8 mouse cellular contexts compared by ENCODE assay signal in the genomic region with DNA sequence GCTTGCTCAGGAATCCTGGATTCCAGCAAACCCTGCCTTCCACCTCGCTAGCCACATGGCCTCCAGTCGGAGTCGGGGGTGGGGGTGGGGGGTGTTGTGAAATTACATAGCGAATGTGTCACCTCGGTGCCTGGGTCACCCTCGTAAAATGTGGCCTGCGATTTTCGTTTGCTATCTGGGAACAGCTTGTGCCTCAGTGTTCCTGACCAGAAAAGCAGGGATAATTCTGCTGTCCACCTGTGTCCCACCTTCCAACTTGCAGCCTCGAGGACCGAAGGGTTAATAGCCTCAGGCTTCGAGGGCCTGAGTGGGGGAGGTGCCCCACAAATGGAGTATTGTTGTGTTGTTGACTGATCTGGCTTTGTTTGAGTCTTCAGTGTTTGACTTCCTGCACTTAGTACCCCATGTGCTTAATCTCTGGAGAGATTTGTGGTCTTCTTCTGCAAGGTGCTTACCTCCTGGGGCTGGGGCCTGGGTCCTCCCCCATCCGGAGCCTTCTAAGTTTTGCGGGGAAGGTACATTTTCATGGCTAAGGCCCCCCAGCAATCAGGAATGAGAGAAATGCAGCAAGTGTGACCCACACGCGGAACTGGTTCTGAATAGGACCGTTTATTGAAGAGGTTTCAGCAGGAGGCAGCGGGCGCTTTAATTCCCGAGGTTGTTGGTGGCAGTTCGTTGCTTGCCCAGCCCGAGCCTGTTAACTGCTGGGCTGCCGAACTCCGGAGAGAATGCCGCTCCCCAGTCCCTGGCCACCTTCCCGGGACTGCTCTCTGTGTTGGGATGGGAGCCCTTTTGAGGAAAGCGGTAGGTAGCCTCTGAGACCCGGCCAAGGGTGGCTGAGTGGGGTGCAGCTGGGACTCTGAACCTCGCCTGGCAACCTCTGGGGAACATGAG. TPM values are rescaled to one million over a fixed set of nuclear protein-coding genes. Genes with fewer than 3 reads are reported as not detected.
A peak's percentile ranks its signal among the peaks of the same experiment; 100 is the strongest.
DNase-seq lines count a peak whose midpoint lies in the region; ATAC-seq and TF ChIP-seq lines count a peak whose summit lies in the region.
"Had no signal": no experiment of that assay in that cellular context is flagged by ENCODE, and none has a peak within 500 bp of the region (broad histone marks: within the 10 kb centered on the region; RNA-seq: fewer than 3 reads in every experiment).

No protein-coding gene starts in this region.

- no peaks in the 10 kb centered on the region for H3K27me3 ChIP-seq in heart, postnatal 0 days (ENCODE audit: control insufficient read depth, insufficient read depth, low read length)
- H3K27me3 ChIP-seq in midbrain, postnatal 0 days (ENCODE audit: insufficient read depth, low read length), result peaks cover 12% of the 10 kb centered on the region

- no peak for TF ChIP-seq EP300 in heart, postnatal 0 days (IDR thresholded peaks at IDR 0.05; ENCODE audit: low read depth)

- H3K36me3 ChIP-seq in heart, postnatal 0 days (replicated peaks; ENCODE audit: control insufficient read depth, insufficient read depth, low read length), result no peaks in the 10 kb centered on the region
- H3K36me3 ChIP-seq in midbrain, postnatal 0 days (ENCODE audit: insufficient read depth, low read length), result no peaks in the 10 kb centered on the region

- H3K4me1 ChIP-seq in heart, postnatal 0 days (ENCODE audit: control insufficient read depth, insufficient read depth), result peaks cover 38% of the 10 kb centered on the region
- H3K4me1 ChIP-seq in midbrain, postnatal 0 days (ENCODE audit: insufficient read depth, low read length), result no peaks in the 10 kb centered on the region

- 12% methylated on average over 28 of the region's 28 CpGs for WGBS in heart, postnatal 0 days
- 8% methylated on average over 28 of the region's 28 CpGs for WGBS in midbrain, postnatal 0 days

- peak overlapping the region; percentile 66 for H3K4me2 ChIP-seq in heart, postnatal 0 days (ENCODE audit: low read depth, low read length)
- H3K4me2 ChIP-seq in midbrain, postnatal 0 days (ENCODE audit: low read depth, low read length, poor library complexity, severe bottlenecking), result peak overlapping the region; percentile 33

- peak overlapping the region; percentile 31 for H3K4me3 ChIP-seq in heart, postnatal 0 days (ENCODE audit: low read depth, low read length)
- H3K4me3 ChIP-seq in midbrain, postnatal 0 days (ENCODE audit: low read depth, low read length), result peak overlapping the region; percentile 0; the same call in 1 of the 2 replicates
- H3K4me3 ChIP-seq: erythroblast, embryonic 14.5 days had no signal

- DNase-seq in thymus, postnatal 4 days, result peak; percentile 39
- DNase-seq in thymus, postnatal 25 days, result no peak
- DNase-seq in cerebellum, postnatal 36 days, result peak; percentile 46 to 57
- no peak for DNase-seq in heart, postnatal 0 days (ENCODE audit: low spot score)
- peak; percentile 42 for DNase-seq in layer of hippocampus, adult 9-11 months
- peak; percentile 62 for DNase-seq in midbrain, postnatal 0 days (ENCODE audit: low spot score)

- no peaks in the 10 kb centered on the region for H3K9me3 ChIP-seq in heart, postnatal 0 days (replicated peaks; ENCODE audit: control insufficient read depth, low read length)
- H3K9me3 ChIP-seq in midbrain, postnatal 0 days (ENCODE audit: low read length), result no peaks in the 10 kb centered on the region

- peak overlapping the region; percentile 26; the same call in 1 of the 2 replicates for H3K9ac ChIP-seq in heart, postnatal 0 days (replicated peaks; ENCODE audit: low read depth, low read length)
- no peak overlapping the region for H3K9ac ChIP-seq in midbrain, postnatal 0 days (replicated peaks; ENCODE audit: low read length, poor library complexity, severe bottlenecking)

- H3K27ac ChIP-seq in heart, postnatal 0 days (ENCODE audit: low read depth), result peak overlapping the region; percentile 58
- H3K27ac ChIP-seq in midbrain, postnatal 0 days (ENCODE audit: low read depth, low read length), result no peak overlapping the region

- peak; percentile 42; the same call in 1 of the 2 replicates for ATAC-seq in heart, postnatal 0 days (ENCODE audit: insufficient read depth, low read depth)
- 0 out of 2 replicates have a peak, but pooled peaks have one; percentile 27 for ATAC-seq in midbrain, postnatal 0 days (ENCODE audit: low FRiP score)
- ATAC-seq in inflammation-experienced regulatory T-cells, adult 6 months, result no peak

- no peak for TF ChIP-seq CTCF in heart, postnatal 0 days (IDR thresholded peaks at IDR 0.05; ENCODE audit: low read depth)
- no peak for TF ChIP-seq CTCF in midbrain, postnatal 0 days (IDR thresholded peaks at IDR 0.05)

RNA-seq across cellular contexts. Expression of a gene that starts 15.9 kb away (rescaled TPM):
- 17.7 and 21.7 TPM in 2 replicates for total RNA-seq in heart, postnatal 0 days (2014; rRNA removed; ENCODE audit: low replicate concordance)
- polyA plus RNA-seq in heart, postnatal 0 days (2015; fragmentation: Nextera tagmentation; extraction: Ambion mirVana), result 3.7 TPM in 2 replicates
- 6.2 and 8.4 TPM in 2 replicates for total RNA-seq in midbrain, postnatal 0 days (2014; rRNA removed)
- 0.71 and 1.2 TPM in 2 replicates for polyA plus RNA-seq in midbrain, postnatal 0 days (2015; fragmentation: Nextera tagmentation; extraction: Ambion mirVana)
- polyA plus RNA-seq in inflammation-experienced regulatory T-cells, adult 6 months (2017; shearing (Covaris generic)), result 1 to 10 TPM; 1.9 to 3.5 (median 2.9) TPM

Comparison
In these comparisons a context has a peak if more than half of its experiments do, and no peak if none do; other contexts are left out.
1. DNase-seq: peak in thymus, postnatal 4 days (single experiment), cerebellum, postnatal 36 days (2 of 2), layer of hippocampus, adult 9-11 months (single experiment) and midbrain, postnatal 0 days (single experiment); none in thymus, postnatal 25 days (single experiment) and heart, postnatal 0 days (single experiment).